Mouse (Mus musculus): ENCODE measurements around the gene Dpf2.
"Not testable (repeated sequence)": the region's sequence is repeated elsewhere in the genome, so short reads cannot be mapped to it uniquely, and the experiment has no call there.

The Dpf2 gene

DNA sequence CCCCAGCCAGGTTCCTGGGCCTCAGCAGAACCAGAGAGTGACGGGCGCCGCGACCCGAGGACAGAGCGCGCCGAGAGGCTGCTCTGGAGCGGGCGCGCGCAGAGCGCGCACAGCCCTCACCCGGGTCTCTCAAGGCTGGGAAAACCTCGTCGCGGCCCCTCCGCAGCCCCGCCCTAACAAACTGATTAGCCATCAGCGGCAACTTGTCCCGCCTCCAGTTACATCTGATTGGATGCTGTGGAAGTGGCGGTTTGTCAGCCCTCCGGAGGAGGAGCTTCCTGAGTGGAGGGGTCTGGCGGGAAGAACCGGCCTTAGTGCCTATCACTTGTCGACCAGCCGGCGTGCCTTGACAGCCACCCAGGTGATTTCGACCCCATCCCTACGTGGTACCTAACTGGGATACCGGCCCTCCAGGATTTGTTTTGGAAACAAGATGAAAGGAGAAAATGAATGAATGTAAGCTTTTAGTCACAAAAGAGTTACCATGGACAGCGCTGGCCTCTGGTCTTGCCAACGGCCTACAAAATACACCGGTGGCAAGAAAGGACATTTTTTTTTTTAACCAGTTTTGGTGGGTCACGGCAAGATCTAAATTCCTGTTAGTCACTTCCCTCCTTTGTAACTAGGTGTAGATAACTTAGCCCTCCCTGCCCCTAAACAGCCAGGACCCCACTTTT, 18.7 kb downstream of the Dpf2 start, which contains the start of gene Tigd3:
Tigd3 (minus strand) TSS at position 148 of the 677 bp plus-strand sequence.
- DNase-seq (ENCODE audit: low read depth, low spot score), result peak; percentile 96

DNA sequence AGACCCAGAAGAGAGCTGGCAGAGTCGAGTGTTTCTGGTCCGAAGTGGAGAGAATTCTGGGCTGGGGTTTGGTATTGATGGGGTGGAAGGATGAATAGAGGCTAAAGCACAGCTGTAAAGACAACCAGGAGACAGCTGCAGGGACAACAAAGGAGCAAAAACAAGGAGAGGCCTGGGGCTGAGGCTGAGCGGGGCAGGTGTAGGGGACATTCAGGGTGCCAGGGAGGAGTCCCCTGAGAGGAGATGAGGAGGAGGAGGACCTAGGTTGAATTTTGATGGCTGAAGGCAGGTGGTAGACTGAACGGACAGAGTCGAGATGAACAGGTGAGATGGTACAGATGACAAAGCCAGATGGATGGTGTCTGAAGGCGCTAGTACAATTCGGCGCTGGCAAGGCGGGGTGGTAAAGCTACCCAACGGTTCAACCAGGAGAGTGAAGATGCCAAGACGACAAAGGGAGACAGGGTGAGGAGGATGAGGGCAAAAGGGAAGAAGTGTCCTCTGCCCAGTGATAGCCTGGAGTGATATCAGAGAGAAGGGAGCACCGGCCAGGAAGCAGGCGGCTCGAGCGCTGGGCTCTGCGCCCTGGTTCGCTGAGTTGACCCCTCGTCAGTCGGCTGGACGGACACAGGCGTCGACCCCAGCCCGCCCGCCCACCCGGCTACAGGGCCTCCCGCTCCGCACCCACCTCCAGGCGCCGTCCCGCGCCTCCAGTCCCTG, 19.4 kb downstream of the Dpf2 start:
- no peak for DNase-seq (ENCODE audit: low read depth, low spot score)

DNA sequence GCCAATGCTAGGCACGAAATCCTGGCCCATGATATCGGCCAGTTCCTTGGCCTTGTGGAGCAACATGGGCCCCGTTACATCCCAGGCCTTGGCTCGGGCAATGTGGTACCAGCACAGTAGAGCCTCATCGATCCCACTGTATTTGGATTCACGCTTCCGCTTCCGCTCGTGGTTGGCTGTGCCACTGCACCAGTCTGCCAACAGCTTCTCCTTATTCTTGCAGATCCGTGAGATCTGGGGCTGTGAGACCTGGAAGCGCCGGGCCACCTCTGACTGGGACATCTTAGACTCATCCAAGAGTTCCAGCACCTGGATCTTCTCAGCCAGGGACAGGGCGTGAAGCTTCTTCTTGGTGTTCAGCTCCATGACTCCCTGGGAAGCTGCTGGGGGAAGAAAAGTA, 20.1 kb downstream of the Dpf2 start:
- DNase-seq (ENCODE audit: low read depth, low spot score), result no peak

DNA sequence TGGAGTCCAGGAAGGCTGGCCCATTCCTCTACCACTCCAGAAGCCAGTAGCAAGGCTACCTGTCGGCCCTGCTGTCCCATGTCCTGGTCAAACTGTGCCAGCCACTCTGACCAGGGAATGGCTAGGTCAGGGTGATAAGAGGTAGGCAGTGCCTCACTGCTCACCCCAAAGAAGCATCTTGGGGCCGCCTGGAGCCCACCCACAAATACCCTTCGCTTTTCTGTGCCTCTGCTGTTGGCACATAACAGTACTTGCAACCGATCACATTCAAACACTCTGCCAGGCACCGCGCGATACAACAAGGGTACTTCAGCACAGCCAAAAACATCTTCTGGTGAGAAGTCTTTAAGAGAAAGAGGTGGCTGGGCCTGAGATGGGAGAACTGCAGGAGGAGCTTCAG, 20.5 kb downstream of the Dpf2 start:
- no peak for DNase-seq (ENCODE audit: low read depth, low spot score)

DNA sequence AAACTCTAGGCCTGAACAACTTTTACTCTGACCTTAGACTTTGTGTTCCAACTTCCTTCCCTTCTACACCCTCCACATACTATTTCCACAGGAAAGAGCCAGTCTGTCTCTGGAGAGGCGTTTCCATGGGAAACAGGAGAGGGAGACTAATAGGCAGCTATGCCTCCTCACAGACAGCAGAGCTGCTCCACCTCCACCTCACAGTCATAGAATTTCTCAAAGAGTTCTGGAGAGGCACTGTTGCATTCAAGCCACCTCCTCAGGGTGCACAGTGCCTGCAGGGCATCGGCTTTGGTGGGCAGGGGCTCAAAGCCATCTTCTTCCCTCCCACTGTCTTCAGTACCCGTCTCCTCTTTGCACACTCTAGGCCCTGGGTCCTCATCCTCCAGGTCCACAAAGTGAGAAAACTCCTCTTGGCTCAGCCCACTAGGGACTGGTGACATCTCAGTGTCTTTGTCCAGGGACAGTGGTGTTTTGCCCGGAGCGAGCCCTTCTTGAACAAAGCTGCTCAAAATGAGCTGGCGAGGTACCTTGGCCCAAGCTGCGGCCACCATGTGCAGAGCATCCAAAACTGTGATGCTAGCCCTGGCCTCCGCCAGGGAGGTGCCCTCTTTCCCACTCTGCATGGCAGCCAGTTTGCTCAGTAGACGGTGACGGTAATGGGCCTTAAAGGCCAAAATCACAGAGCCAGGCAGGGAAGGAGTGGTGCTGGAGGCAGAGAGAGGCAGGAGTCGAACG, 21.1 kb downstream of the Dpf2 start:
- DNase-seq (ENCODE audit: low read depth, low spot score), result no peak

DNA sequence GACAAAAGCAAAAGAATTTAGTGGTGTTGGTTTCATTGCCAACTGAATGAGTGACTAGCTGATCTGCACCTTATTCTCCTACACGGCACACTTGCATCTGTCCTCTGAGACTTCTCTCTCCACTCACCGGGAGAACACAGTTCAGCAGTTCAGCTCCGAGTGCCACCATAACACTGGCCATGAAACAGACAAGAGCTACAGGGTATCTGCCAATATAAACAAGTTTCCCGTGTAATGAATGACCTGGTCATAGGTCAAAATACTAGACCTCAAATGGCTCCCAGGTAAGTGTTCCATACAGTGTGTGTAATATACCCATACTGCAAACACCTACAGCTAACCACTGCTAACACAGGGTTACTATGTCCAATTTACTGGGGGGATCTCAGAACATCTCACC, 23.6 kb downstream of the Dpf2 start:
- no peak for DNase-seq (ENCODE audit: low read depth, low spot score)

DNA sequence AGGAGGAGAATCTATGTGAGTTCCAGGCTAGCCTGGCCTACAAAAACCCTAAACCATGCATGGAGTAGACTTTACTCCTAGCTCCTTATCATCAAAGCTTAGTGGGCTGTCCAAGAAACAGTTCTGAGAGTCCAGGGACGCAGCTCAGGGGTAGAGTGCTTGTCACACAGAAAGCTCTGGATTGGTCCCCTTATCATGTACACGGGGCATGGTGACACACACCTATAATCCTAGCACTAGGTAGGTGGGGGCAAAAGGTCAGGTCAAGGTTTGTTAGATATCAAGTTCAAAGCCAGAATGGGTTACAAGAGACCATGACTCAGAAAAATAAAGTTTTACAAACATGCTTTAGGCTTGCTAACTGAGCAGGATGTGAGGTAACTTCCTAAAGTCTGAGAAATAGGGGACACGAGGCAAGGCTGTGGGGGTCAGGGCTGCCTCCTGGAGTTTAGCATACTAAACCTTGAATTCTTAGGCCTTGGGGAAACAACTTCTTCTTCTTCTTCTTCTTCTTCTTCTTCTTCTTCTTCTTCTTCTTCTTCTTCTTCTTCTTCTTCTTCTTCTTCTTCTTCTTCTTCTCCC, 25.5 kb downstream of the Dpf2 start:
- no peak for DNase-seq (ENCODE audit: low read depth, low spot score)

DNA sequence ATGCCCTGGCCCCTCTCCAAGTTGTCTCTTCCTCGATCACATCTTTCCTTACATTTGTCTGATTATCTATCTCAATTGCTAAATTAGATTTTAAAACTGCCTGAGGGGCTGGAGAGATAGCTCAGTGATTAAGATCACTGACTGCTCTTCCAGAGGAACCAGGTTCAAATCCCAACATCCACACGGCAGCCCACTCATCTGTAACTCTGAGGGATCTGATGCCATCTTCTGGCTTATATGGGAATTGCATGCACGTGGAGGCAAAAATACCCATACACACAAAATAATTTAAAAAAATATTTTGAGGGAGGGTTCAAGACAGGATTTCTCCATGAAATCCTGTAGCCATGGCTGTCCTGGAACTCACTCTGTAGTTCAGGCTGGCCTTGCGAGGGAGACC, 27.0 kb downstream of the Dpf2 start:
- peak; percentile 21 for DNase-seq (ENCODE audit: low read depth, low spot score)

DNA sequence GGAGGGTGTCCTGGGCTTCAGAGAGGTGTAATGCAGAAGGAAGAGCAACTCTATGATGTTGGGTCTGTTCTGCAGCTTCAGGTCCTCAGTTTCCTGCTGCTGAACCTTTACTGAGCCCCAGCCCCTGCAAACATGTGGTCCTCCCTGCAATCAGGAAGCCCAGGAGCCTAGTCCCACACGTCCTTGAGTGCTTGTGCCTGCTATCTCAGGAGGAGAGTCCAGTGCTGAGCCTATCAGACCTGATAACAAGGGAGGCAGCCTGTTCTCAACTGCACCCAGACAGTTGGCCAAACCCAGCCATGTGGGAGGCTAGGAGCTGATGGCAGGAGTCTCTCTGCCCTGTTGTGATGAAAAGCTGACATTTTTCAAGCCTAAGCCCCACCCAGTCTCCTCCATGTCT, 28.9 kb downstream of the Dpf2 start:
- DNase-seq (ENCODE audit: low read depth, low spot score), result no peak

DNA sequence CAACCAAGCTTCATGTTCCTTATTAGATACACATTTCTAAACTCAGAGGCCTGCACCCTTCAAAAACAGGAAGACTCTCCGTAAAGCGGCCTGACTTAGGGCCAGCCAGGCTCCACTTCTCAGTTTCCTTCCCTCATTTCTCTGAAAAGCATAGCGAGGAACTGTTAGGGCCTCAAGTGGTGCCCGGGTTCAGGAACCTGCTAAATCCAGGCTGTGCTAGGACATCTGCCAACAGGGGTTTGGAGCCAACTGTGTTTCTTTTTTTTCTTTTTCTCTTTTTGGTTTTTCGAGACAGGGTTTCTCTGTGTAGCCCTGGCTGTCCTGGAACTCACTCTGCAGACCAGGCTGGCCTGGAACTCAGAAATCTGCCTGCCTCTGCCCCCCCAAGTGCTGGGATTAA, 30.7 kb downstream of the Dpf2 start:
- not testable (repeated sequence) for DNase-seq (ENCODE audit: low read depth, low spot score)

DNA sequence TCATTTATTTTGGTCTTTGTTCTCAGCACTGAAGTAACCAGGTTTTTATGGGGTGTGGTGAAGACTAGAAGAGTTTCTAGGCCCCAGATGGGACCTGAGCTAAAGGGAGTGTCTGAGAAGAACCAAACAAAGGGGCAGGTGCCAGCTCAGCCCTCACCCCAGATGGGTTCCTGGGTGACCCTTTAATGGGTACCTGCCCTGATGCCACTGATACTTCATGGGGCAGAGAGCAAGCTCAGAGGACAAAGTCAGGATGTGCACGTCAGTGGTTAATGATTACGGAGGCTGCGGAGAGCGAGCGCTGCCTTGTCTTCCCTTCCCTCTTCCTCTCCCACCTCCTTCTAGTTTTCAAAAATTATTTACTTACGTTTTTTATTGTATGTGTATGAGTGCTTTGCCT, 31.7 kb downstream of the Dpf2 start:
- DNase-seq (ENCODE audit: low read depth, low spot score), result no peak

DNA sequence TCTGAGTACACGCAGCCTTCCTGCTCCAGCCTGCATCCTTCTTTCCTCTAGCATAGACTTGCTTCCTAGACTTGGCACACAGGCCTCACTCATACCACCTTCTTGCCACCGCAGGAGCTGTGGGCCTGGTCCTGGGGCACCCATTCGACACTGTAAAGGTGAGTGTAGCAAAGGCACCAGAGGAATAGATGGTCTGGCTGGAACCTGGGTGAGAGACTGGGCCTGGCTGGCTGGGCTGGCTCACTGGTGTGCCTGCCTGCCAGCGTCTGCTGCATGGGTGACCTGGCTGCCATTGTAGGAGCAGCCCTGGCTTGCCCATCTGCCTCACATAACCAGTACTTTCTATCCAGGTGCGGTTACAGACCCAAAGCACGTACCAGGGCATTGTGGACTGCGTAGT, 33.1 kb downstream of the Dpf2 start:
- no peak for DNase-seq (ENCODE audit: low read depth, low spot score)

DNA sequence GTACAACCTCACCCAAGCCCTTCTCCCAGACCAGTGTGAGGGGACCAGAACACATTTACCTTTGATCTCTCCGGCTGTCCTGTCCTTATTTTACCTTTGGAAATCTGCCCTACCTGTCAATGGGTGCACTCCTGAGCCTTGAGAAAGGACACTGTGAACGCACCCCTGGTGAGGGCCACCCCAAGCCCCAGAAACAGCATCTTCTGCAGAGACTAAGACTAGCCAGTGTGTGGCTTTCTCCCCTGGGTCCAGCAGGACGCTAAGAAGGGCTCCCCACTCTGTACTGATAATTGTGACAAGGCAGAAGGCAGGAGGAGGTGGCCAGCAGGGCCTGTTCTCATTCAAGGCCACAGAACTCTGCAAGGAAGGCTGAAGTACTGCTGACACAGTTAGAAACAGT, 33.9 kb downstream of the Dpf2 start:
- DNase-seq (ENCODE audit: low read depth, low spot score), result no peak

DNA sequence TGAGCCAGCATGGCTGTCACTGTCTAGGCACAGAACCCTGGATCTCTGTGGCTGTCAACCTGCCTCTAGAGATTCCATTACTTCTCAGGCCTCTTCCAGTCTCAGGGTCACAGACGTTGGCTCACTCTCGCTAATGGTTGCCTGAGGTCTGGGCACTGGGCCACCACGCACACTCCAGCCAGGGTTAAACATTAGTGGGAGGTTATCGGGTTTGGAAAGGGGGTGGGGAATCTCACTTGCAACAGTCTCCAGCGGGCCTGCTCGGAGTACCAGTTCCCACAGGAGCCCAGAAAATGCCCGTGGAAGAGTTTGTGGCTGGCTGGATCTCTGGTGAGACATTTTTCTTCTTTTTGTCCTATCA, 34.5 kb downstream of the Dpf2 start:
- DNase-seq (ENCODE audit: low read depth, low spot score), result no peak

DNA sequence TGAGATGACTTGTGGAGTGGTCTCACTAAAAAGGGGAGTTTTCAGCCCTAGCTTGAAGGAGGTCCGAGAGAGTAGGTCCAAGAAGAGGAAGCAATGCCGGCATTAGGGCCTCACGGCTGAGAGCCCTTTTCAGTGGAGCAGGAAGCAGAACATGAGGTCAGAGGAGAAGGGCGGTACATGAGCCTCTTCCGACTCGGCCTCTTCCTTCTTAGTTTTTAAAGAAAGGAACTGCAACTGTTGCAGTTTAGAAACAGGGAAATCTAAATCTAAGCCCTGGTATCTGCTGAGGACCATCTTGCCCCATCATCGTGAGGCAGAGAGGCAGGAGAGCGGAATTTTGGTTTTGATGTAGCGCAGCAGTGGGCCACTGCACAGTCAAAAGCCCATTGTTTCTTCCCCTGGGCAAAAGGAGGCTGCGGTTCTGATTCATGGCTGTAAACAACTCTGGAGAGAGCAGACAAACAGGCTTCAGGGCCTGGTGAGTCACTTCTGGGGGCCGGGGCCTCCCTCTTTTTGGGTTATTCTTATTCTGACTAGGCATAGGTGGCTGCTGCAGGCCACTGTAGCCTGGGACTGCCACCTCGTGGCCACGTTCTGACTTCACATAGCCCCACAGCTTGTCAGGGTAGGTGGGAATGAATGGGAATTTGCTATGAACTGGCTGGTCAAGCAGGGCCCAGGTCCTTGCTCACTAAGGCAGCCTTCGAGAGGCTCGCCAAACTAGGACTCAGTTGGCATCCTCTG, 35.0 kb downstream of the Dpf2 start, which contains the start of gene Slc25a45:
Slc25a45 (plus strand) TSS at position 191 of the 744 bp plus-strand sequence.
- DNase-seq (ENCODE audit: low read depth, low spot score), result peak; percentile 61

DNA sequence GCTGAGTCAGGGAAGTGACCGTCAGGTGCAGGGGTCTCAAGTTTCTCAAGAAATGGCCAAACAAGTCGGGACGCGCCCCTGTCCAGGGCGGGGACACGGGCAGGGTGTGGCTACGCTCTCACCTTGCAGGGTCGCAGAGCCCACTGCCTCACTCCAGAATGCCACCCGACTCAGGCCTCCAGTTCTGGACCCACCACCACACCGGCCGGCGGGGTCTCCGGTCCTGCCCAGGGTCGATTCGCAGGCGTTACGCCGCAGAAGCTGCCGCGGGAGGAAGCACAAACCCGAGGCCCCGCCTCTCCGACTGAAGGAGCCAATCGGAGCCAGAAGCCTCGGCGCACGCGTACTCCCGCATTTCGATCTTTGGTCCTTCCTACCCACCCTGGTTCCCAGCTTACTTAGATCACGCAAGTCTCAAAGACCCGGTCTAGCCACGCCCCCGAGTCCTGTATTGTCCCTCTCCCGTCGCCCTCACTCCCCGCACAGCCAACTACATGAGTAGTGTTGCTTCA, 37.8 kb downstream of the Dpf2 start, which contains the start of gene Frmd8:
Frmd8 (minus strand) TSS at position 306 of the 512 bp plus-strand sequence.
- DNase-seq (ENCODE audit: low read depth, low spot score), result peak; percentile 95

DNA sequence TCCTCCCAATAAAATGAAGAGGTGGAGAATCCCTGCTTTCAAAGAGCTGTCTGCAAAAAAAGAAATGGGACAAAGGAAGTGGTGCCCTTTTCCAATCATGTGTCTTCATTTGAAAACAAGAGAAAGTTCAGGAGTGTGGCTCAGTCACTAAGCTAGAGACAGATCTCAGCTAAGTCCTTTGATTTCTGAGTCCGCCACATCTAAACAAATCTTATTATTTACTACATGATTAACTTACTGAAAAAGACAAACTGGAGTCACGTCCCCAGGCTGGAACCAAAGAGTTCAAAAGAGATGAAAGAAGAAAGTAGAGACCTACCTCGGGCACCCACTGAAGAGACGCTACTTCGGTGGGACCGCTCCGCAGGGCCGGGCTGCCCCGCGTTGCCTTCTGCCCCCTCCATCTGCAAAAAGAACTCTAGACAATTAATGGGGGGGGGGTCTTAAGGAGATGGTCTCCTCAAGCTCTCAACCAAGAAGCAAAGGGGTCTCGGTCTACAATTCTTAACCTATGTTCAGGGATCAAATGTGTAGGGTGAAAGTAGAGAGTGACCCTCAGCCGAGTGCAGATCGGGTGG, 38.3 kb downstream of the Dpf2 start:
- DNase-seq (ENCODE audit: low read depth, low spot score), result no peak

DNA sequence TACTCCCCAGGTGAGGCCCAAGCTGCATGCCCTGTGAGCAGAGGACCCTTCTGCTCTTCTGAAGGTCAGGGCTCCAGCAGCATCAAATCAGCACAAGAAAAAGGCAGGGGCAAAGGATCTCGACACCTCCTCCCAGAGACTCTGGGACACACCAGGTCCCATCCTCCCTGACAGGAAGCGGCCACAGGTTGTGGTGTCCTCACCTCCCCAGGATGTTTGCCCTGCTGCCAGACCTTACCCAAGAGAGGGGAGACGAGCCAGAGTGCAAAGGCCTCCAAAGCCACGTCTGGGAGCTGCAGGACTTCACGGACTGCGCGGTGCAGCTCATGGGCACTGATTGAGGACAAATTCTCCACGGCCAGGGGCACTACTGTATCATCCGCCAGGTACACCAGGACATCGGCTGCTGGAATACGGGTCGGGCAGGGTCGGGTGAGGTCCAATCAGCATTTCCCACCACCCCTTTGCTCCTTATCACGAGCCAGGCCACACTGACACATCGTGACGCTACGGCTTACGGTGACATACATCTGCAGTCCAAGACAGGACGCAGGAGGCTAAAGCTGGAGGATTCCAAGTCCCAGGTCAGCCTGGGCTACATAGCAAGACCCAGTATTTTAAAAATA, 39.8 kb downstream of the Dpf2 start:
- no peak for DNase-seq (ENCODE audit: low read depth, low spot score)

DNA sequence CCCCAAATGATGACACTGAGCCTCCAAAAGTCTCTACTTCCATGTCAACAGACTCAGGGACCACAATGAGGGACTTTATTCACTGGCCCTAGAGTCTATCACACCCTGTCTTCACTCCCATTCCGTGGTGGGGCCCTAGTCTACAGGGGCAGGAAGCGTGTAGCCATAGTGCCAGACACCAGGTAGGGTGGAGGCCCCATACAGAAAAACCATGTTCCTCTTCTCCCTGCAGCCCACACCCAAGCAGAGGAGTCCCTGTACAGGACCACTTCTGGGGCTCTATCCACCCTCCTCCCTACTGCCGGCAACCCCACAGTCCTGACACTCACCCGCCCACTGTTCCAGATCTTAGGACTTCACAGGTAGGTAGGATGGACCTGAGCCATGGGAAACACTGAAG, 40.3 kb downstream of the Dpf2 start:
- no peak for DNase-seq (ENCODE audit: low read depth, low spot score)

DNA sequence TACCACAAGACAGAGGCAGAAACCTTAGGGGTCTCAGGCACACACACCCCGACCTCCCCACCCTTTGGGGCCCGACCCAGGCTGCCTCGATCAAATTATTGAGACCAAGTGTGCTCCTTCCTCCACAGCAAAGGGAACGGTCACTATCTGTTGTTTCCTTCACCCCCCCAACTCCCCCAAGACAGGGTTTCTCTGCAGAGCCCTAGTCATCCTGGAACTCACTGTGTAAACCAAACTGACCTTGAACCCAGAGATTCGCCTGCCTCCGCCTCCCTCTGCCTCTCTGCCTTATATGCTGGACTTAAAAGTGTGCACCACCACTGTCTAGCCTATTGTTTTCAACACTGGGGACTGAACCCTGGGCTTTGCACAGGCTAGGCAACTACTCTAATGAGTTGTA, 41.1 kb downstream of the Dpf2 start:
- no peak for DNase-seq (ENCODE audit: low read depth, low spot score)

All from forelimb bud, embryonic 11.5 days (tissue).